Mouse (Mus musculus): ENCODE results near the gene Abcd2. TPM values are rescaled to one million over a fixed set of nuclear protein-coding genes. Genes with fewer than 3 reads are reported as not detected.

Abcd2 gene
- polyA plus RNA-seq, 1 experiment, result 20.1 TPM

DNA sequence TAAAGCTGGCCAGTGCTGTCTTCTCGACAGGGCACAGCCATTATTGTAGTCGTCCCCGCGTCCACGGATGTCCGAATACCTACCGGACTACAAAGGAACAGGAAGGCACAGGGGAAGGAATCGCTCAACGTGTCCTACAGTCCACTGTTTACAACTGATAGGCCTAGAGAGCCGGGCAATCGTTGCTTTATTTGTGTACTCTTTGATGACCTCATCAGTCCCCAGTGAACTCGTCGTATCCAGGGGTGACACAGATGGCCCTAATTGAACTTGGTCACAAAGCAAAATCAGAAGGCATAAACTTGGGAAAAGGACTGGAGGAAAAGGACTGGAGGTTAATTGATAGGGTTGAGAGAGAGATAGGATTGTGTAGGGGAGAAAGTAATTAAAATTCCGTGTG lies 87.8 kb downstream of the Abcd2 start:
- Histone ChIP-seq H3K4me1 (ENCODE audit: control insufficient read depth, insufficient read depth, low read length) (no peaks in the 10 kb centered on the region), H3K4me3 (ENCODE audit: insufficient read depth, low read length) (no peak overlapping the region), H3K27ac (ENCODE audit: insufficient read depth, low read length) (no peak overlapping the region)
- TF ChIP-seq POLR2A (IDR thresholded peaks at IDR 0.05; ENCODE audit: extremely low read depth, insufficient read depth, low read length) (no peak), CTCF (IDR thresholded peaks at IDR 0.05; ENCODE audit: extremely low read depth, insufficient read depth, low read length) (no peak)

- Histone ChIP-seq H3K27ac (ENCODE audit: insufficient read depth, low read length) (no peak overlapping the region), H3K4me1 (ENCODE audit: control insufficient read depth, insufficient read depth, low read length) (no peaks in the 10 kb centered on the region), H3K4me3 (ENCODE audit: insufficient read depth, low read length) (no peak overlapping the region)
- TF ChIP-seq POLR2A (IDR thresholded peaks at IDR 0.05; ENCODE audit: extremely low read depth, insufficient read depth, low read length) (no peak), CTCF (IDR thresholded peaks at IDR 0.05; ENCODE audit: extremely low read depth, insufficient read depth, low read length) (no peak)
Measured at GRCm38 (mm10) chr15:91103305-91103704, 88.3 kb downstream of the Abcd2 start.

DNA sequence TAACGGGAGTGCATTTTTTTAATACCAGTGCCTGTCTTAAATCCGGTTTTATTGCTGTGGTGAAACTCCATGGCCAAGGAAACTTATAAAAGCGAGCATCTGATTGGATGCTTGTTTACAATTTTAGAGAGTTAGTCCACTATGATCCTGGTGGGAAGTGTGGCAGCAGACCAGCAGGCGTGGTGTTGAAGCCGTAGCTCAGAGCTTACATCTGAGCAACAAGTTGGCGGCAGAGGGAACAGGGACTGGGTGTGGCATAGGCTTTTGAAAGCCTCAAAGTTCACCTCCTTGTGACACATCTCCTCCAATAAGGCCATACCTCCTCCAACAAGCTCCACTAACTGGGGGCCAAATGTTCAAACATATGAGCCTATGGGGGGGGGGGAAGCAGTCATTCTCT lies 95.0 kb downstream of the Abcd2 start:
- no peaks in the 10 kb centered on the region for H3K4me1 ChIP-seq (ENCODE audit: control insufficient read depth, insufficient read depth, low read length)
- H3K27ac ChIP-seq (ENCODE audit: insufficient read depth, low read length), result no peak overlapping the region
- TF ChIP-seq POLR2A (IDR thresholded peaks at IDR 0.05; ENCODE audit: extremely low read depth, insufficient read depth, low read length), result no peak
- H3K4me3 ChIP-seq (ENCODE audit: insufficient read depth, low read length), result no peak overlapping the region

Other genes with a start within 250 kb of the Abcd2 start
- gene Kif21a, start 141.9 kb downstream of the Abcd2 start, polyA plus RNA-seq (2012; rRNA removed), result 73.1 and 77.5 TPM in 2 replicates
- gene CN725425, start 7.7 kb upstream of the Abcd2 start, polyA plus RNA-seq (2012; rRNA removed), result 0.10 and 0.17 TPM in 2 replicates

Measured in cortical plate, adult 2 months (tissue).